Mouse (Mus musculus) liver, embryonic 11.5 days (tissue): ENCODE data around the gene Tex14. TPM values are rescaled to one million over a fixed set of nuclear protein-coding genes. Genes with fewer than 3 reads are reported as not detected.

Experiments used
- ATAC-seq: fragments of 200-750 bp; cut with Nextera tagmentation; replicated peaks from 2 replicates; pipeline ENCODE4 v1.8.0; 2017; ENCODE audit warnings: moderate number of reproducible peaks, mild to moderate bottlenecking, moderate TSS enrichment, moderate library complexity; ENCODE audit not compliant: low FRiP score
- DNase-seq: peaks from one replicate; pipeline ENCODE4 v3.0.0-alpha.2; 2017; ENCODE audit warnings: low spot score
- H3K27ac ChIP-seq: fragments of 300-500 bp; sonication (generic); 2 replicates; pipeline ENCODE4 v1.5.1; 2014; ENCODE audit warnings: mild to moderate bottlenecking, low read depth, low read length, control low read depth
- H3K27me3 ChIP-seq: fragments of 300-500 bp; sonication (generic); replicated peaks from 2 replicates; pipeline ENCODE4 v1.6.1; 2014; ENCODE audit warnings: low read length, mixed read lengths; ENCODE audit not compliant: control insufficient read depth, insufficient read depth
- H3K36me3 ChIP-seq: fragments of 300-500 bp; sonication (generic); 2 replicates; pipeline ENCODE4 v1.6.1; 2014; ENCODE audit warnings: mild to moderate bottlenecking, low read length, moderate library complexity, mixed read lengths; ENCODE audit not compliant: control insufficient read depth, insufficient read depth
- H3K4me1 ChIP-seq: fragments of 300-500 bp; sonication (generic); replicated peaks from 2 replicates; pipeline ENCODE4 v1.6.1; 2014; ENCODE audit warnings: low read length, mixed read lengths; ENCODE audit not compliant: control insufficient read depth, insufficient read depth
- H3K4me2 ChIP-seq: fragments of 300-500 bp; sonication (generic); 2 replicates; pipeline ENCODE4 v1.6.1; 2014; ENCODE audit warnings: mild to moderate bottlenecking, control low read depth, moderate library complexity
- H3K4me3 ChIP-seq: fragments of 300-500 bp; sonication (generic); 2 replicates; pipeline ENCODE4 v1.5.1; 2014; ENCODE audit warnings: low read depth, low read length, control low read depth
- H3K9ac ChIP-seq: fragments of 300-500 bp; sonication (generic); 2 replicates; pipeline ENCODE4 v1.6.1; 2014; ENCODE audit warnings: low read depth, low read length, control low read depth
- H3K9me3 ChIP-seq: fragments of 300-500 bp; sonication (generic); 2 replicates; pipeline ENCODE4 v1.6.1; 2016; ENCODE audit warnings: low read length, inconsistent platforms, mixed read lengths; ENCODE audit not compliant: control insufficient read depth
- WGBS: fragments of 180-500 bp; shearing (Covaris S2); extraction: QIAGEN DNeasy Blood & Tissue Kit; methylation state at CpG from one replicate; pipeline ENCODE4 v1.1.7; 2014; 5-methylcytosine and 5-hydroxymethylcytosine counted together
- polyA plus RNA-seq: library from polyadenylated mRNA; unstranded; fragments of >200 nt; fragmentation: Nextera tagmentation; extraction: Ambion mirVana; gene quantifications from 2 replicates; pipeline ENCODE4 v1.2.1, GENCODE M21; 2014

The Tex14 gene
- polyA plus RNA-seq, 1 experiment from 2014 or later, result 0.32 TPM

DNA sequence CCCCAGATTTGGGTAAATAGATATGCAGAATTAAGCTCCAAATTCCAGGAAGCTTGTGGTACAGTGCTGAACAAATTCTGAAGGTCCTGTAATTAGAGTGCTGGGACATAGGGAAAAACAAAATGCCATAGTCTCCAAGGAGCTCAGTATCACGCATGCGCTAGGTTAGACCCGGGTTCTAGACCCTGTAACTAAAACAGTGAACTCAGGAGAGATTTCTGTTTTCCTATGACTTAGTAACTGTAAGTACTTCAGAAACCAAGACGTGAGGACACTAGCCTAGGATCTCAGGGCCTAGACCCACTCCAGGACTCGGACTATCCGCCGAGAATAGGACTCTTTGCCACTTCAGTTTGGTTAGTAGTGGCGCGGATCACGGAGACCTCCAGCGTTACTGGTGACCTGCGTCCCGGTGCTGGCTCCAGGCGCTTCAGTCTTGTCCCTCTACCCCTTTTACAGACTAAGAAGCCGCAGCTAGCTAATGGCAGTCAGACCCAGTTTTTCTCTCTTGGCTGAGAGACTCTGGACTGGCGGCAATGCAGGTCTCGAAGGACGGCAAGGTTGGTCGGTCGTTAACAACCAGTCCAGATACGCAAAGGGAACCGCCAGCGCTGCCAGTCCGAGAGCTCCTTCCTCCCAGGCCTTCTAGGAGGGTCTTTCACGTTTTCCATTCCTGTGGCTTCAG lies 186.1 kb downstream of the Tex14 start:
- WGBS, result 2% methylated on average over 25 of the region's 25 CpGs
- Histone ChIP-seq H3K9me3 (no peaks in the 10 kb centered on the region), H3K27ac (peak overlapping the region; percentile 92), H3K4me1 (peaks cover 43% of the 10 kb centered on the region), H3K9ac (peak overlapping the region; percentile 93), H3K4me2 (peak overlapping the region; percentile 88), H3K4me3 (peak overlapping the region; percentile 76), H3K36me3 (no peaks in the 10 kb centered on the region; the same call in 1 of the 2 replicates), H3K27me3 (no peaks in the 10 kb centered on the region)
- DNase-seq, result peak; percentile 56
- ATAC-seq, result no peak

DNA sequence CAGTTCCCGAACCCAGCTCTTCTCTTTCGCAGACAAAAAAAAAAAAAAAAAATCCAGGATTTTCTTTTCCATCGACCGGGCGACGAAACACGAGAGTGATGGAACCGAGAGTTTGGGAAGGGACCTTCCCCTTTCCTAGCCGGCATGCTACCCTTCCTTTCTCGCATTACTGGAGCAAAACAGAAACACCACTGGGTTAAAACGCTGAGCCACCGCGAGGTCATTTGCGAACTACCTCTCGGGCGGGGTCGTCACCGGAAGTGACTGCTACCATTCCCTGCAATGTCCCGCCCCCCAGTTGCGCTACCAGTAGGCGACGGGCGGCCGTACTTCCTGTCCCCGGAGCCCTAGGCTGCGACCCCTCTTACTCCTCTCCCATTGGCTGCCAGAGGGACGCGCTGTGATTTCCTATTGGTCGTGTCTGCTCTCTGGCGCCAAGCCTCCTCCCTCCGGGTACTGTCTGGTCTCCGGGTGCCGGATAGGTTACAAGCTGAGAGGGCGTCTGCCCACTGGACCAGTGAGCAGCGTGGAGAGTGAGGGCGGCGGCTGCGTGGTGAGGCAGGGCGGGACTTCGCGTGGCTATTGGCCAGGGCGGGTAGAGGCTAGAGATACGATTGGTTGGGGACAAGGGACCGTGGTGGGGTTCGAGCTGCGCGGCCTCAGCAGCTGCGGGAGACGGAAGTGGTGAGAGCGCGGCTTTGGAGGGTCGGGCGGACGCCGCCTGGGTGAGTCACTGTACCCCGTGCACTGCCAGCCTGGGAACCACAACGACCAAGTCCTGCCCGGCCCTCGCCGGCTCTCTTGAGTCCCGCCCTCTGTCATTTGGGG lies 186.9 kb downstream of the Tex14 start, which contains the start of gene Mtmr4:
Gene Mtmr4, plus strand, starts transcription at position 637 of the 828 bp plus-strand sequence.
- peak within 1 kb of the TSS; percentile 92 for H3K27ac ChIP-seq
- peaks cover 50% of the 10 kb centered on the region for H3K4me1 ChIP-seq
- peak within 1 kb of the TSS; percentile 76 for H3K4me3 ChIP-seq
- no peaks in the 10 kb centered on the region for H3K9me3 ChIP-seq
- no peaks in the 10 kb centered on the region; the same call in 1 of the 2 replicates for H3K36me3 ChIP-seq
- WGBS, result under 1% methylated on average over 61 of the region's 61 CpGs
- H3K27me3 ChIP-seq, result no peaks in the 10 kb centered on the region
- DNase-seq (peak; percentile 97), ATAC-seq (peak; percentile 97)
- H3K4me2 ChIP-seq, result peak within 1 kb of the TSS; percentile 97
- H3K9ac ChIP-seq, result peak within 1 kb of the TSS; percentile 93

DNA sequence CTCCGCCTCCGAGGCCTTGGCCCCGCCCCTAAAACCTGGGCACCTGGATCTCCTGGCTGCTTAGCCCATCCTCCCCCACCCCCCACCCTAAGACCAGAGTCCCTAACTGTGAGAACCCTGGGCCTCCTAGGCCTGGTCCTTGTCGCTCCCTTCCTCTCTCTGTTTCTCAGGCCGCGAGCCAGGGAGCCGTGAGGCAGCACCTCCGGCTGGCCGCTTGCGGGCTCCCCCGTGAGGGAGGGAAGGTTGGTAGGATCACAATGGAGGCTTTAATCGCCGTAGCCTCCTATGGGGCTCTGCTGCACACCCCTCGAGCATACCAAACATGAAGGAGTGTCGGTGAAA lies 187.5 kb downstream of the Tex14 start:
- peak overlapping the region; percentile 97 for H3K4me2 ChIP-seq
- peak overlapping the region; percentile 81 for H3K9ac ChIP-seq
- WGBS, result under 1% methylated on average over 15 of the region's 15 CpGs
- H3K27ac ChIP-seq, result peak overlapping the region; percentile 92
- peaks cover 51% of the 10 kb centered on the region for H3K4me1 ChIP-seq
- peak overlapping the region; percentile 76 for H3K4me3 ChIP-seq
- no peaks in the 10 kb centered on the region for H3K27me3 ChIP-seq
- ATAC-seq (no peak), DNase-seq (no peak)
- H3K36me3 ChIP-seq, result peaks cover 4% of the 10 kb centered on the region
- H3K9me3 ChIP-seq, result no peaks in the 10 kb centered on the region

DNA sequence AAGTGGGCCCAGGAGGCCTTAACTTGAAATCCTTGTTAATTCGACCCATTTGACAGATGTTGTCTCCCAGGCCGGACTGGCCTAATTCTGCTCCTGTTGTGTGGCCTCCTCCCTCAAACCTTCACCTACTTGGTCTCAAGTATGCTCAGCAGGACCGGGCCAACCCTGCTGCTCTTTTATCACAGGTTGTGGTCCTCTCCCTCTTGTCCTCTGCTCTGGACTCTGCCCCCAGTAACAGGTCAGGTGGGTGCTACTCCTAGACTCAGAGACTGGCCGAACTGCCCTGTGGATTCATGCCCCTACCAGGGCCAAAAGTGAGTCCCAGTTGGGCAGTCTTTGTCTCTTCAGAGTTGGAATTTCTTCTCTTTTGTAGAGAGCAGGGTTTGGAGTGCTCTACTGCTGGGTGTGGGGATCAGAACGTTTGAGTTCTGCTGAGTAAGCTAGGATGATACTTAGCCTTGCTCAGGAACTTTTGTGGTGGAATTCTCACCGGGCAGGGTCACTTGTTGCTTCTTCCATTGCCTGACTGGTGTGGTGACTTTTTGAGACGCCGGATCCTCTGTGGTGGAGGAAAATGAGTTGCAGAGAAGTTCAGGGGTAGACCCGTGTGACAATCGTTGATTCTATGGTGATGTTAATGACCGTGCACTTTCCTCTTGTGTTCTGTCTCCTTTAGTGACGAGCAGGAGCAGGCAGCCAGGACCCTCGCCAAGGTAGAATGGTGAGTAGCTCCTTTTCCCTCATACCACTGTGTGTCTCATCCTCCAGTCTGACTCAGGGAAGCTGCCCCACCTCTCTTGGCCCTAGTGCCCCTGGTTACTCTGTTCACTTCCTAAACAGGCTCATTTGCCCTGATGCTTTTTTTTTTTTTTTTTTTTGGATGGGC lies 188.1 kb downstream of the Tex14 start:
- Histone ChIP-seq H3K4me3 (peak overlapping the region; percentile 76), H3K27me3 (no peaks in the 10 kb centered on the region), H3K4me2 (peak overlapping the region; percentile 97), H3K9ac (peak overlapping the region; percentile 81), H3K27ac (peak overlapping the region; percentile 92), H3K36me3 (peaks cover 9% of the 10 kb centered on the region), H3K9me3 (no peaks in the 10 kb centered on the region), H3K4me1 (peaks cover 51% of the 10 kb centered on the region)
- no peak for ATAC-seq
- 35% methylated on average over 13 of the region's 13 CpGs for WGBS
- DNase-seq, result no peak

DNA sequence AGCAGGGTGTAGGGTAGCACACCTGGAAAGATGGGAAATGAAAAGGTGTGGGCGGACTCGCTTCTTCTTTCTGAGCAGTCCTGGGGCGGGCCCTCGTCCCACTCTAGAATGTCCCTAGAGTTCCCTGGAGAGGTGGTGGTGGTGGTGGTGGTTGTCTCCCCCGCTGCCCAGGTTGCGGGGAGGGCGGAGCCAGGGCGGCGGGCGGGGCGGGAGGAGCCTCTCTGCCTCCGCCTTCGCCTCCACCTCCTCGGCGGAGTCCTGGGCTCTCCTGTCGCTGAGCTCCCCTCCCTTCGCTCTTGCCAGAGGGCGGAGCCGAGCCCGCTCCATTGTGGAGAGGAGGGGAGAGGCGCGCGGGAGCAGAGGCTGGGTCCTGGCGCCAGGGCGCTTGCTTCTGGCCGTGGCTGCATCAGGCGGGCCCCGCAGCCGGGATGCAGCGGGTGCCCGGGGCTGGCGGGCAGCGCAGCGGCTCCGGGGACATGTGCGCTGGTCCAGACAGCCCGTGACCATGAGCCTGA lies 190.5 kb downstream of the Tex14 start:
- DNase-seq, result peak; percentile 87
- peak overlapping the region; percentile 1; the same call in 1 of the 2 replicates for H3K27ac ChIP-seq
- H3K4me1 ChIP-seq, result peaks cover 44% of the 10 kb centered on the region
- peak overlapping the region; percentile 100 for H3K4me2 ChIP-seq
- peak overlapping the region; percentile 81 for H3K9ac ChIP-seq
- H3K36me3 ChIP-seq, result peaks cover 32% of the 10 kb centered on the region
- 2% methylated on average over 32 of the region's 37 CpGs for WGBS
- H3K9me3 ChIP-seq, result no peaks in the 10 kb centered on the region
- H3K4me3 ChIP-seq, result peak overlapping the region; percentile 72
- peak; percentile 59 for ATAC-seq
- no peaks in the 10 kb centered on the region for H3K27me3 ChIP-seq

DNA sequence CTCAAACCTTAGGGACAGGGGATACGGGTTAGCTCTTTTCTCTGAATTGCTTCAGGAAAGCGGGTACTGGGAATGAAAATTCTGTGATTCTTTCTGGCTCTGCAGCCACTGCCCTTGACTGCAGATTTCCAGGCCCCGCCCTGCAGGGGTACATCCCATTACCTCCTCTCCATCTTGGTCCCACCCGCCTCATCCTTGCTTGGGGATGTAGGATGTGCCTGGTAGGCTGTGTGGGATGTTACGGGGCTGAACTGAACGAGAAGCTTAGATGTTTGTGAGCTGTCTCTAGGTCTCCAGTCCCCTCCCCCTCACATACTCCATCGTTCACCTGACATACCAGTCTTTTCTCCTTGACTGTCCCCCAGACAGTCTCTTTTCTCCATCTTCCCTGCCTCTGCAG lies 191.1 kb downstream of the Tex14 start:
- no peak for DNase-seq
- Histone ChIP-seq H3K4me1 (peaks cover 40% of the 10 kb centered on the region), H3K27ac (peak overlapping the region; percentile 1; the same call in 1 of the 2 replicates), H3K4me2 (peak overlapping the region; percentile 100), H3K4me3 (peak overlapping the region; percentile 72), H3K9me3 (no peaks in the 10 kb centered on the region), H3K36me3 (peaks cover 37% of the 10 kb centered on the region), H3K27me3 (no peaks in the 10 kb centered on the region), H3K9ac (peak overlapping the region; percentile 81)
- ATAC-seq, result no peak
- WGBS, result 35% methylated on average over 7 of the region's 7 CpGs

DNA sequence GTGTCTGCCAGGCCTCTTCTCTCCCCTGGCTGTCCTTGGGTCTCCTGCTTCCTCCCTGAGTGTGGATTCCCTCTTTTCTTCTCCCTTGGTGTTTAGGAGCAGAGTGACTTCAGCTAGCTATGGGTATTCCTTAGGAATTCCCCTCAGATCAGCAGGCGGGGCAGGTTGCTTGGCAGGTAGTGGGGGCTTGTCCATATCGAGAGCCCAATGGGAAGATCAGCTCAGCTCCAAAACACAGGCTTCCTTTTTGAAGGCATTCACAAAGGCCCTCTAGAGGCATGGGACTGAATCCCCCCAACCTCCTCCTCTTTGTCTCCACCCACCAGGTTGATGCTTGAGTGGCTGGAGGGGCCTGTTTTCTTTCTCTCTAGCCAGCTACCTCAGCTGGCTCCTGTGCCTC lies 191.6 kb downstream of the Tex14 start:
- H3K36me3 ChIP-seq, result peaks cover 41% of the 10 kb centered on the region
- H3K9me3 ChIP-seq, result no peaks in the 10 kb centered on the region
- peaks cover 40% of the 10 kb centered on the region for H3K4me1 ChIP-seq
- 64% methylated on average over 2 of the region's 2 CpGs for WGBS
- peak overlapping the region; percentile 72; the same call in 1 of the 2 replicates for H3K4me3 ChIP-seq
- peak overlapping the region; percentile 81; the same call in 1 of the 2 replicates for H3K9ac ChIP-seq
- peak overlapping the region; percentile 100 for H3K4me2 ChIP-seq
- H3K27me3 ChIP-seq, result no peaks in the 10 kb centered on the region
- ATAC-seq, result no peak
- no peak for DNase-seq
- H3K27ac ChIP-seq, result no peak overlapping the region

DNA sequence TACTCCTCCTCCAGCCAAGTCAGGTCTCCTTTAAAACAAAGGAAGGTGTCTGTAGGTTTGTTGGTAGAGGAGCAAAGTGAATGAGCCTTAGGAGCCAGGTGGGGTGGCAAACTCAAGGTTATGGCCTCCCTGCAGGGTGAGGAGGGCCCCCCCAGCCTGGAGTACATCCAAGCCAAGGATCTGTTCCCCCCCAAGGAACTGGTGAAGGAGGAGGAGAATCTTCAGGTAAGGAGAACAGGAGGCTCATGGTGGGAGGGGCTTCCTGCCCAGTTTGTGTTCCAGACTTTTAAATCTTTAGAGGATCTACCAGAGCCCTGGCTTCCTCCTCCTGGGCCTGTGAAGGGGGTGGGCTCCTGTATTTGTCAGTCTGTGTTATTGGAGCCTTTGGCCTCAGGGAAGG lies 192.2 kb downstream of the Tex14 start:
- H3K36me3 ChIP-seq, result peaks cover 44% of the 10 kb centered on the region
- no peak overlapping the region for H3K4me2 ChIP-seq

More for the DNA sequence above, 192.2 kb downstream of the Tex14 start:
- DNase-seq (no peak), ATAC-seq (no peak)
- no peak overlapping the region for H3K4me3 ChIP-seq
- H3K9ac ChIP-seq, result no peak overlapping the region
- peaks cover 40% of the 10 kb centered on the region for H3K4me1 ChIP-seq
- no peaks in the 10 kb centered on the region for H3K27me3 ChIP-seq
- H3K27ac ChIP-seq, result no peak overlapping the region
- no peaks in the 10 kb centered on the region for H3K9me3 ChIP-seq
